Mouse (Mus musculus) cerebellum, adult (tissue): ENCODE results near the gene Gm960.

ENCODE experiments used
- ATAC-seq: cut with Nextera tagmentation; 2 replicates; pipeline ENCODE4 v1.9.2; 2017; ENCODE audit warnings: mild to moderate bottlenecking, moderate library complexity, mixed read lengths; ENCODE audit not compliant: insufficient number of reproducible peaks, low FRiP score, low TSS enrichment

Gm960 gene

GRCm38 (mm10) chr19:4624406-4625178 is 73.9 kb downstream of the Gm960 start:
- ATAC-seq: no peak

- ATAC-seq: no peak
These were observed 74.5 kb downstream of the Gm960 start for GRCm38 (mm10) chr19:4624006-4624405.

- no peak for ATAC-seq
These were observed 75.0 kb downstream of the Gm960 start for GRCm38 (mm10) chr19:4623419-4623818.

- no peak for ATAC-seq
These were observed 75.7 kb downstream of the Gm960 start for GRCm38 (mm10) chr19:4622780-4623179.

GRCm38 (mm10) chr19:4620721-4621120 is 77.7 kb downstream of the Gm960 start:
- ATAC-seq: no peak

- ATAC-seq: no peak
These were observed 79.0 kb downstream of the Gm960 start for GRCm38 (mm10) chr19:4619461-4619860.

GRCm38 (mm10) chr19:4618183-4618582 is 80.3 kb downstream of the Gm960 start:
- no peak for ATAC-seq

- no peak for ATAC-seq
These were observed 81.9 kb downstream of the Gm960 start for GRCm38 (mm10) chr19:4616546-4616945.

- ATAC-seq: peak; percentile 65
These were observed 83.0 kb downstream of the Gm960 start, which contains the start of gene Lrfn4 for GRCm38 (mm10) chr19:4615151-4616093. Lrfn4 (minus strand) TSS chr19:4615667.

- ATAC-seq: peak; percentile 24; the same call in 1 of the 2 replicates
These were observed 83.9 kb downstream of the Gm960 start for GRCm38 (mm10) chr19:4614305-4615150.

- ATAC-seq: no peak
These were observed 84.8 kb downstream of the Gm960 start for GRCm38 (mm10) chr19:4613464-4614304.

- no peak for ATAC-seq
These were observed 86.1 kb downstream of the Gm960 start for GRCm38 (mm10) chr19:4612181-4612961.

- no peak for ATAC-seq
These were observed 88.4 kb downstream of the Gm960 start for GRCm38 (mm10) chr19:4610109-4610508.

GRCm38 (mm10) chr19:4608511-4608910 is 90.0 kb downstream of the Gm960 start:
- ATAC-seq: no peak

GRCm38 (mm10) chr19:4607406-4607805 is 91.1 kb downstream of the Gm960 start:
- ATAC-seq: no peak

- no peak for ATAC-seq
These were observed 92.8 kb downstream of the Gm960 start for GRCm38 (mm10) chr19:4605654-4606053.

- ATAC-seq: no peak
These were observed 94.4 kb downstream of the Gm960 start for GRCm38 (mm10) chr19:4603801-4604723.

- no peak for ATAC-seq
These were observed 96.0 kb downstream of the Gm960 start for GRCm38 (mm10) chr19:4602459-4602858.
